Mouse (Mus musculus) ES-Bruce4 (cell line): Measurements from ENCODE around the gene Veph1.
A peak's percentile ranks its signal among the peaks of the same experiment; 100 is the strongest.

ENCODE experiments used
- CTCF ChIP-seq: IDR thresholded peaks from one replicate; pipeline ENCODE4 v1.8.1; 2011; ENCODE audit warnings: low read depth, low read length
- POLR2A ChIP-seq: IDR thresholded peaks from one replicate; pipeline ENCODE4 v1.8.1; 2011; ENCODE audit warnings: low read length; ENCODE audit not compliant: insufficient read depth

DNA sequence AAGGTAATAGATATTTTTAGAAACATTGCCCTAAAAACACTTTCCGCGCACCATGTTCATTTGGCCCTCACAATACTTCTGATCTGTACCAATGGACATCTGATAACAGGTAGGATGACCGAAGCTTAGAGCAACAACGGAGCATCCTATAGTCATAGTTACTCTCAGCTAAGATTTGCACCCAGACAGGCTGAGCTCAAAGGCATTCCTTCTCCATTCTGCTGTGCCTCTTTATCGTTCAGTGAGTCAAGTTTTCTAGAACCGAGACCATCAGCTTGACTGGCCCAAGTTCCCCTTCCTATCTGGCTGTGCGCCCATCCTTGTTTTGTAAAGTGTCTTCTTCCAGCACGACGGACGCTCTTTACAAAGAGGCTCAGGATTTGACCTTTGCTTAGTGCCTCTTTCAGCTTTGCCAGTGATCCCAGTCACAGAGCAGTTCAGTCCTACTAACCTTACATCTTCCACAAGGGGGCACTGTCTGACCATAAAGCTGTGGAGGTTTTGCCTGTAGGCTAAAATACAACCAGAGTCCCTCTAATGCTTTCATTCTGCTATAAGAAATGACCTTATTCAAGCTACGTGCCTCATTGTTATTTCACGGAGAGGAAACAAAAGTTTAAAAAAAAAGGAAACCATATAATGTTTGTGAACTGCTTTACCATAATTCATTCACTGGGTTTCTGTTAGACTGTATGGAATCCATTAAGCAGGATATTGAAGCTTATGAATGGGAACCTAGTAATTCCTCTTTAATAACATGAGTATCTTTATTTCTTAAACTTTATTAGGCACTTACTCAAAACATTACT, 35.2 kb upstream of the Veph1 start:
- TF ChIP-seq CTCF (peak; percentile 27), POLR2A (no peak)
